20 mouse cellular contexts compared by ENCODE assay signal in the genomic region with DNA sequence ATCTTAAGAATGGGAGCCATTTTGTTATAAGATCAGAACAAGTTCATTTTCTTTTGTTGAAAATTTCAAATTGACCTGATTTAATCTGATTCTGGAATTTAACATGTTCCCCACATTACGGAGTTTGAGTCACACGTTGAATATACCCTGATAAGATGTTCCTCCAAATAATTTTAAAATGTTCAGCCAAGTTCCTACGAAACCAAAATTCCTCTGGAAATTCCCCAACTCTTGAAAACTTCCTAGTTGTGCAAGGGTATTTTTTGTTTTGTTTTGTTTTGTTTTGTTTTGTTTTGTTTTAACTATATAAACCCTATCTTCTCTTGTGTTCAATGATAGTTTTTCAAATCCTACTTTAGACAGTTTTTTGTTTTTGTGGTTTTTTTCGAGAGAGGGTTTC. TPM values are rescaled to one million over a fixed set of nuclear protein-coding genes. Genes with fewer than 3 reads are reported as not detected.
DNase-seq lines count a peak whose midpoint lies in the region; TF ChIP-seq lines count a peak whose summit lies in the region.
"Had no signal": no experiment of that assay in that cellular context is flagged by ENCODE, and none has a peak within 500 bp of the region (broad histone marks: within the 10 kb centered on the region; RNA-seq: fewer than 3 reads in every experiment).

No protein-coding gene starts in this region.

- WGBS in kidney, adult 2 months: 69% methylated on average over 4 of the region's 4 CpGs

- peaks cover 1% of the 10 kb centered on the region; the same call in 1 of the 2 replicates for H3K36me3 ChIP-seq in kidney, adult 2 months (ENCODE audit: control insufficient read depth, insufficient read depth, low read length)

- H3K27me3 ChIP-seq in kidney, adult 2 months (replicated peaks; ENCODE audit: control insufficient read depth, insufficient read depth, low read length): no peaks in the 10 kb centered on the region
- H3K27me3 ChIP-seq: hindbrain, embryonic 12.5 days; neural tube, embryonic 13.5 days had no signal

- H3K27ac ChIP-seq in kidney, adult 2 months (ENCODE audit: insufficient read depth, low read depth, low read length): no peak overlapping the region
- H3K27ac ChIP-seq: hindbrain, embryonic 12.5 days; kidney, postnatal 0 days; neural tube, embryonic 13.5 days had no signal

- TF ChIP-seq CTCF in kidney, adult 2 months (conservative IDR thresholded peaks at IDR 0.05; ENCODE audit: insufficient read depth, insufficient read length, low read depth, low read length): no peak

- DNase-seq in gastrocnemius, adult 18-20 months (ENCODE audit: low spot score): peak; percentile 35
- no peak for DNase-seq in gastrocnemius, postnatal 25 days
- DNase-seq in kidney, adult 2 months: peak; percentile 34
- DNase-seq in kidney, adult 18-20 months: no peak
- peak; percentile 36 for DNase-seq in lung, postnatal 25 days (ENCODE audit: low spot score)
- no peak for DNase-seq in lung, postnatal 14 days
- peak; percentile 42 for DNase-seq in induced T-regulatory cell, adult 2 months (ENCODE audit: low read depth)
- no peak for DNase-seq in urinary bladder, postnatal 36 days (ENCODE audit: low spot score in 2 of 2)
- DNase-seq: adrenal gland, postnatal 36 days; cerebellum, adult 9-10 months; gastrocnemius, postnatal 14 days; heart, postnatal 10 days; kidney, adult 11 months; layer of hippocampus, adult 9-11 months; retina, postnatal 1 day; right cerebral cortex, postnatal 25 days had no signal

- no peak for TF ChIP-seq POLR2A in kidney, adult 2 months (IDR thresholded peaks at IDR 0.05; ENCODE audit: low read depth, low read length)

- H3K4me3 ChIP-seq in kidney, adult 2 months (ENCODE audit: insufficient read depth, low read depth, low read length): no peak overlapping the region
- H3K4me3 ChIP-seq: hindbrain, embryonic 12.5 days; myocyte; neural tube, embryonic 13.5 days had no signal

- peaks cover 16% of the 10 kb centered on the region for H3K4me1 ChIP-seq in kidney, adult 2 months (ENCODE audit: control insufficient read depth, insufficient read depth, low read length)

RNA-seq across cellular contexts. Expression of a gene that starts 8.2 kb away (rescaled TPM):
- 10 to 100 TPM; 17.5 to 21.1 TPM for total RNA-seq in gastrocnemius, adult 18-20 months (2021)
- 10 to 100 TPM; 15.6 to 18.4 TPM for total RNA-seq in gastrocnemius, postnatal 25 days (2021)
- polyA plus RNA-seq in kidney, adult 2 months (2012; rRNA removed): 12.2 and 12.7 TPM in 2 replicates

RNA-seq across cellular contexts. Expression of a gene that starts 44.3 kb away (rescaled TPM):
- 10 to 100 TPM in 1 of 2 experiments, 1 to 10 TPM in 1; 7.4 to 10.3 TPM for total RNA-seq in gastrocnemius, adult 18-20 months (2021)
- 1 to 10 TPM; 6.5 to 6.6 TPM for total RNA-seq in gastrocnemius, postnatal 25 days (2021)
- 6.5 and 9.2 TPM in 2 replicates for polyA plus RNA-seq in kidney, adult 2 months (2012; rRNA removed)

Comparison
In these comparisons a context has a peak if more than half of its experiments do, and no peak if none do; other contexts are left out.
1. DNase-seq: peak in gastrocnemius, adult 18-20 months (single experiment), kidney, adult 2 months (single experiment), lung, postnatal 25 days (single experiment) and induced T-regulatory cell, adult 2 months (single experiment); none in gastrocnemius, postnatal 25 days (single experiment), kidney, adult 18-20 months (single experiment), lung, postnatal 14 days (single experiment) and urinary bladder, postnatal 36 days (0 of 2).